Mouse (Mus musculus) megakaryocyte, embryonic 14.5 days (primary cell): Measurements from ENCODE around the gene Plin4.

Source experiments
- FLI1 ChIP-seq: IDR thresholded peaks from 2 replicates; pipeline ENCODE4 v1.6.1; 2012; ENCODE audit warnings: low read length, inconsistent platforms, mixed read lengths
- GATA1 ChIP-seq: IDR thresholded peaks from 3 replicates; pipeline ENCODE4 v1.6.1; 2012; ENCODE audit warnings: mixed read lengths, low read length, inconsistent platforms, borderline replicate concordance

DNA sequence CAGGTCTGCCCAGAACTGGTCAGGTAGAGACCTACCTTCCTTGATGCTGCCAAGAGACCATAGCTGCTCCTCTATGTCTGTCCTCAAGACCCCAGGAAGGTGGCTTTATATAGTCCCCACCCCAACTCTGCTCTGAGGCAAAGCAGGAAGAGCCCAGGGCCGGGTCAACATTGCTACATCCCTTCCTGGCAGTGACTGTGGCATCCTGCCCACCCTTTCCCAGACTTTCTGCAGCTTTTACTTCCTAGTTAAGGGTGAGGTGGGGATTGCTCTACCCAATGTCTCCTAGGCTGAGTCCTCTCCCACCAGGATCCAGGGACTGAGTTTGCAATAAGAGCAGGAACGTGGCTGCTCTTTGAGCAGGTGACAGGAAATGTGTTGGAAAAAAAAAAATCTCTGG is 12.2 kb upstream of the Plin4 start, which contains the start of gene Lrg1:
- TF ChIP-seq GATA1 (no peak), FLI1 (no peak)
